Mouse (Mus musculus) spleen, adult 2 months (tissue): ENCODE measurements around the gene Sf3a2.

Experiments used
- CTCF ChIP-seq: fragments of 200-500 bp; IDR thresholded peaks from 2 replicates; pipeline ENCODE4 v1.5.1; 2011; ENCODE audit warnings: mild to moderate bottlenecking, inconsistent platforms; ENCODE audit not compliant: insufficient read depth, insufficient read length, insufficient replicate concordance; ENCODE audit errors: extremely low read depth
- POLR2A ChIP-seq: fragments of 200-500 bp; IDR thresholded peaks from 2 replicates; pipeline ENCODE4 v1.6.1; 2011; ENCODE audit warnings: low read depth, low read length, inconsistent platforms

DNA sequence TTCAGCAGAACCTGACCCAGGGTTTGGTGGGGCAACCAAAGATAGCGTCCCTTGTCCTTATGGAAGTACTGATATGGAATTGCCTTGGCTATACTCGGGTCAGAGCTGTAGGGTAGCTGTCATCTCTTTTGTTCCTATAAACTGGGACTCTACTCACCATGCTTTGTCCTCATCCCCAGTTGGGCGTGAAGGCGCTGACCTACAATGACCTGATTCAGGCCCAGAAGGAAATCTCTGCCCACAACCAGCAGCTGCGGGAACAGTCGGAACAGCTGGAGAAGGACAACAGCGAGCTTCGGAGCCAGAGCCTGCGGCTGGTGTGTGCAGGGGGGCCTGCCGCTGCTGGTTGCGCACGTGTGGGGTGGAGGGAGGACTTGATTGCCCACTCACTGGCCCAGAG, 13.1 kb upstream of the Sf3a2 start:
- no peak for TF ChIP-seq POLR2A
- TF ChIP-seq CTCF, result no peak
